In the genomic region with DNA sequence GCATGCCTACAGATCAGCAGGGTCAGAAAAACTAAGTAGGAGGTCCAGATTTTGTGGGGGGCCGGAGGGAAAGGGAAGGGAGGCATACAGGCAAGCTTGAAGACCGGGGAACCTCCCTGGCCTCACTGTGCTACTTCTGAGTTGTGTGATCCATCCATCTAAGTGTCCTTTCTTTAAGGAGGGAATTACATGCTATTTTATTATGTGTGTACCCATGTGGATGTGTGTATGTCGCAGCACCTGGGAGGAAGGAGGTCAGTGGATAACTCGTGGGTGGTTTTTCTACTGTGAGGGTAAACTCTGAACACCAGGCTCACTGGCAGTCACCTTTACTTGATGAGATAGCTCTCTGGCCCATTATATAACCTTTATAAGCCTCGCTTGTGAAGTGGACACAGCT, we compare ENCODE assay signal across 13 mouse cellular contexts.
"Had no signal": no experiment of that assay in that cellular context is flagged by ENCODE, and none has a peak within 500 bp of the region (broad histone marks: within the 10 kb centered on the region; RNA-seq: fewer than 3 reads in every experiment).

No protein-coding gene starts in this region.

- H3K4me3 ChIP-seq: limb, embryonic 10.5 days; liver, embryonic 15.5 days; midbrain, embryonic 12.5 days had no signal

- H3K27ac ChIP-seq: limb, embryonic 10.5 days; liver, embryonic 15.5 days; midbrain, embryonic 12.5 days had no signal

- H3K9me3 ChIP-seq: limb, embryonic 10.5 days; liver, embryonic 15.5 days; midbrain, embryonic 12.5 days had no signal

- H3K9ac ChIP-seq: liver, embryonic 15.5 days; midbrain, embryonic 12.5 days had no signal

- H3K36me3 ChIP-seq: limb, embryonic 10.5 days; liver, embryonic 15.5 days; midbrain, embryonic 12.5 days had no signal

- DNase-seq: kidney, adult 8-10 months; kidney, postnatal 25 days; lung, adult 2 months; lung, postnatal 4 days; right cerebral cortex, adult 18-20 months; right cerebral cortex, postnatal 25 days; thymus, postnatal 36 days had no signal

- H3K4me2 ChIP-seq: liver, embryonic 11.5 days; liver, embryonic 15.5 days; midbrain, embryonic 12.5 days had no signal

- ATAC-seq: intestine, postnatal 0 days; lung, postnatal 0 days had no signal
